Mouse (Mus musculus) MEL (cell line): Measurements from ENCODE around the gene Tppp3. TPM values are rescaled to one million over a fixed set of nuclear protein-coding genes. Genes with fewer than 3 reads are reported as not detected.

ENCODE experiments used
- DNase-seq: peaks from one replicate; pipeline ENCODE4 v3.0.0; 2011; ENCODE audit warnings: low read depth, low spot score
- H3K27ac ChIP-seq: 2 replicates; pipeline ENCODE4 v1.5.1; 2012; ENCODE audit warnings: low read depth, mild to moderate bottlenecking, control low read depth, low read length, moderate library complexity; ENCODE audit not compliant: control insufficient read depth
- H3K27me3 ChIP-seq, 2 experiments: fragments of 150-350 bp in 1 of 2; sonication (generic) in 1 of 2; 2 replicates each; pipeline ENCODE4 v1.6.1; 2012; ENCODE audit warnings: low read length in 2 of 2, mild to moderate bottlenecking in 2 of 2, improper control_type of control experiment in 1 of 2, moderate library complexity in 1 of 2; ENCODE audit not compliant: insufficient read depth in 2 of 2, control insufficient read depth in 1 of 2
- H3K36me3 ChIP-seq, 2 experiments: 2 replicates each; pipeline ENCODE4 v1.6.1; 2012 to 2014; ENCODE audit warnings: low read length in 2 of 2, improper control_type of control experiment in 1 of 2, inconsistent platforms in 1 of 2, mild to moderate bottlenecking in 1 of 2; ENCODE audit not compliant: insufficient read depth in 2 of 2, control insufficient read depth in 1 of 2
- H3K4me1 ChIP-seq, 2 experiments: fragments of 150-350 bp in 1 of 2; sonication (generic) in 1 of 2; 2 replicates each; pipeline ENCODE4 v1.6.1; 2012; ENCODE audit warnings: low read length in 2 of 2, improper control_type of control experiment in 1 of 2, mild to moderate bottlenecking in 1 of 2; ENCODE audit not compliant: insufficient read depth in 2 of 2, control insufficient read depth in 1 of 2
- H3K4me3 ChIP-seq, 2 experiments: fragments of 150-350 bp in 1 of 2; sonication (generic) in 1 of 2; 2 replicates each; pipeline ENCODE4 v1.5.1; 2012; ENCODE audit warnings: low read depth in 2 of 2, low read length in 2 of 2, mild to moderate bottlenecking in 2 of 2, moderate library complexity in 2 of 2, control low read depth in 1 of 2, improper control_type of control experiment in 1 of 2; ENCODE audit not compliant: control insufficient read depth in 1 of 2, insufficient read depth in 1 of 2
- H3K79me2 ChIP-seq: 2 replicates; pipeline ENCODE4 v1.6.1; 2012; ENCODE audit warnings: mild to moderate bottlenecking, low read length, moderate library complexity; ENCODE audit not compliant: control insufficient read depth, poor library complexity, insufficient read depth
- H3K9ac ChIP-seq: 2 replicates; pipeline ENCODE4 v1.6.1; 2012; ENCODE audit warnings: low read depth, mild to moderate bottlenecking, control low read depth, low read length, moderate library complexity; ENCODE audit not compliant: control insufficient read depth, poor library complexity, severe bottlenecking
- H3K9me3 ChIP-seq: fragments of 150-350 bp; sonication (generic); replicated peaks from 2 replicates; pipeline ENCODE4 v1.6.1; 2012; ENCODE audit warnings: mild to moderate bottlenecking, low read length, improper control_type of control experiment, moderate library complexity; ENCODE audit not compliant: insufficient read depth
- CHD2 ChIP-seq: IDR thresholded peaks from 2 replicates; pipeline ENCODE4 v1.6.1; 2011; ENCODE audit warnings: low read length, improper control_type of control experiment
- CTCF ChIP-seq, 3 experiments: IDR thresholded peaks in 2 of 3; conservative IDR thresholded peaks in 1 of 3; 2 replicates each; pipeline ENCODE4 v1.5.1; 2011 to 2012; ENCODE audit warnings: low read length in 3 of 3, low read depth in 2 of 3, mild to moderate bottlenecking in 2 of 3, improper control_type of control experiment in 1 of 3, inconsistent platforms in 1 of 3, mixed read lengths in 1 of 3, moderate library complexity in 1 of 3; ENCODE audit not compliant: control insufficient read depth in 1 of 3, insufficient read depth in 1 of 3, poor library complexity in 1 of 3, severe bottlenecking in 1 of 3
- E2F4 ChIP-seq: IDR thresholded peaks from 2 replicates; pipeline ENCODE4 v1.6.1; 2011; ENCODE audit warnings: low read depth, low read length, improper control_type of control experiment, borderline replicate concordance
- ELF1 ChIP-seq: IDR thresholded peaks from 2 replicates; pipeline ENCODE4 v1.6.1; 2014; ENCODE audit warnings: low read depth, mild to moderate bottlenecking, inconsistent platforms, low read length, improper control_type of control experiment, moderate library complexity
- EP300 ChIP-seq, 2 experiments: IDR thresholded peaks; 2 replicates each; pipeline ENCODE4 v1.6.1; 2011; ENCODE audit warnings: improper control_type of control experiment in 2 of 2, low read length in 2 of 2, low read depth in 1 of 2, mild to moderate bottlenecking in 1 of 2
- HCFC1 ChIP-seq: IDR thresholded peaks from 2 replicates; pipeline ENCODE4 v1.6.1; 2012; ENCODE audit warnings: low read depth, mild to moderate bottlenecking, inconsistent platforms, low read length, improper control_type of control experiment, moderate library complexity
- KAT2A ChIP-seq: conservative IDR thresholded peaks from 2 replicates; pipeline ENCODE4 v1.6.1; 2012; ENCODE audit warnings: low read depth, low read length, improper control_type of control experiment, inconsistent platforms
- MAFK ChIP-seq: IDR thresholded peaks from 2 replicates; pipeline ENCODE4 v1.6.1; 2011; ENCODE audit warnings: low read depth, mild to moderate bottlenecking, low read length, improper control_type of control experiment, borderline replicate concordance
- MAX ChIP-seq: IDR thresholded peaks from 2 replicates; pipeline ENCODE4 v1.6.1; 2011; ENCODE audit warnings: low read length, improper control_type of control experiment
- MAZ ChIP-seq: IDR thresholded peaks from 2 replicates; pipeline ENCODE4 v1.6.1; 2012; ENCODE audit warnings: low read depth, mild to moderate bottlenecking, inconsistent platforms, low read length, improper control_type of control experiment
- MEF2A ChIP-seq: IDR thresholded peaks from 2 replicates; pipeline ENCODE4 v1.6.1; 2014; ENCODE audit warnings: low read depth, mild to moderate bottlenecking, inconsistent platforms, low read length, improper control_type of control experiment; ENCODE audit not compliant: poor library complexity, insufficient replicate concordance, severe bottlenecking; ENCODE audit errors: extremely low read depth
- POLR2AphosphoS2 ChIP-seq: IDR thresholded peaks from 2 replicates; pipeline ENCODE4 v1.6.1; 2011; ENCODE audit warnings: low read length, improper control_type of control experiment
- RCOR1 ChIP-seq: IDR thresholded peaks from 2 replicates; pipeline ENCODE4 v1.6.1; 2012; ENCODE audit warnings: low read depth, mild to moderate bottlenecking, inconsistent platforms, low read length, improper control_type of control experiment
- SIN3A ChIP-seq: IDR thresholded peaks from 2 replicates; pipeline ENCODE4 v1.6.1; 2012; ENCODE audit warnings: low read length, improper control_type of control experiment, inconsistent platforms
- TBP ChIP-seq: IDR thresholded peaks from 2 replicates; pipeline ENCODE4 v1.8.0; 2011; ENCODE audit warnings: low read depth, low read length, improper control_type of control experiment
- polyA plus RNA-seq, 2 experiments: library from polyadenylated mRNA; stranded (reverse) in 1 of 2; unstranded in 1 of 2; fragments of >175 nt in 1 of 2; fragments of >200 nt in 1 of 2; gene quantifications; 2 replicates each; pipeline versions ENCODE4 v1.2.1 to v1.2.4; 2012; ENCODE audit warnings: low replicate concordance in 2 of 2, low read depth in 1 of 2; ENCODE audit not compliant: insufficient read length in 2 of 2, insufficient read depth in 1 of 2, missing spikeins in 1 of 2
- total RNA-seq: library from RNA; depleted of rRNA; stranded (reverse); fragments of 300-350 nt; gene quantifications from 2 replicates; pipeline ENCODE4 v1.2.3, GENCODE M21; 2012

The Tppp3 gene
- total and polyA plus RNA-seq, 3 experiments, result 0.81 to 1.7 TPM; not detected in 1

DNA sequence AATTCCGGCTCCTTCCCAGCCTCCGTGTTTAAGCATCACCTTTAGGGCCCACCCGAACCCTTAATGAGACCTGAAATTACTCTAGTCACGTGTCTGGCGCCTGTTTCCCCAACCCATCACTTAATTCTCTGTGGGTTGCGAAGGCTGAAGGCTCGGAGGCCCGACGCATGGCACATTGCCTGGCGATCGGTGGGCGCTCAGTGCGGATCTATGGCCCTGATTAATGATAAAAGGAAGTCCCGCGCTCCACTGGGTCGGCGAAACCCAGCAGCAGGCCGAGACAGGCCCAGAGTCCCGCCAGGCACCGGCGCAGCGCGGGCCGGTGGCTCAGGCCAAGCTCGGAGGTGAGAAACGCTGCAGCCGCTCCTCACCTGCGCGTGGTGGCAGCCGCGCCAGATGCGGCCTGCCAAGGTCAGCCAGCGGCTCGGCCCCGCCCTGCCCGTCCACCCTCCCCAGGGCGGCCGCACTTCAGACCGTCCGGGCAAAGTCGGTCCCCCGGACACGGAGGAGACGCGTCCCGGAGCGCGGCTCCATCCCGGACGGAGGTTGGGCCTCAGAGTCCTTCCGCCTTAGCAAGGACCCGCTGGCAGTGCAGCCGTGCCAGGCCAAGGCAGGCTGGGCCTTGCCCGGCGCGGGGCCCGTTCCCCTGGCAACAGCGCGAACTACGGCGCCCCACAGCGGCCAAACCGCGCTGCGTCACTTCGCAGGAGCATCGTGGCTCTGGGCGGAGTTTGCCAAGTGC lies 25.3 kb upstream of the Tppp3 start, which contains the start of gene Zdhhc1 (continued):
- no peak for TF ChIP-seq MAFK
- TF ChIP-seq RCOR1, result no peak
- peak; percentile 92 for TF ChIP-seq SIN3A

DNA sequence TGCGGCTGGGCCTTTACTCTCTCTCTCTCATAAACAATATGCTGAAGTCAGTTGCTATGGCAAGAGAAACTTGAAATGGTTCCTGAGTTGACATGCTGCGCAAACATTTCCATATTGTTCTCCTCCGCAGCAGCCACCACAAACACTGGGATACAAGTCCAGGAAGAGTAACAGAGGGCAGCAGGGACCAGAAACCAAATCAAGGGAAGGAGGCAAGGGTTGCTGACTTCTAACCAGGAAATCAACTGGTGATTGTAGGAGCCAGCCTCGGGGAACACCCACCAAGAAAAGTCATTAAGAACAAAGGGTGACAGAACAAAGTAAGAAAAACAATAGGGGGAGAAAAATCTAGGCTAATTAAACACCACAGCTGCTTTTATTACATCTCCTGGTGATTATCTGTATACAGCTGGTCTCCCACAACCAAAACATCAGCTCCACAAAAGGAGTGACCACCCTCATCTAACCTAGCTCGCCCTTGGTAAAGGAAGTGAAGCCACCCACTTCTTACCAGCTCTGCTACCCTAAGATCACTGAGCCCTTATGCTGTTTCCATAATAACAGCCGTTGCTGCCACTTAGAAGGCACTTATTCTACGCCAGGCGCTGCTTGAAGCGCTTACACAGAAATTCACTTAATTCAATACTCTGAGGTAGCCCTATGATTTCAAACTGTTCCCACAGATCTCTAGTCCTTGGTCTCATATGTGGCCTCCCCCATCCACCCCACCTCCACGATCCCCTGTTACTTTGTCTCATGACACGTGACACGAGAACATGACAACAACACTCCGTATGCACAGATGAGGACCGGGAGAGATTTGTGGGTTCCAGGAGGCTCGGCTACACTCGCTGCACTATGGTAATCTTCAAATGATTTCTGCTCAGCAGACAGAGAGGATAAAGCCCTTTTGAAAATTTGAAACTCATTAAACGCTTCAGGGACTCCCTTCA lies 24.3 kb upstream of the Tppp3 start:
- H3K36me3 ChIP-seq, result peaks cover 0 to 12% of the 10 kb centered on the region in 2 experiments; a peak in 2 of 4 replicates
- H3K9ac ChIP-seq, result peak overlapping the region; percentile 92
- H3K9me3 ChIP-seq, result no peaks in the 10 kb centered on the region
- no peaks in the 10 kb centered on the region for H3K27me3 ChIP-seq
- DNase-seq, result no peak
- peaks cover 4 to 20% of the 10 kb centered on the region in 2 experiments for H3K4me1 ChIP-seq
- H3K4me3 ChIP-seq, result peak overlapping the region; percentile 82 to 93
- peaks cover 4% of the 10 kb centered on the region for H3K79me2 ChIP-seq
- no peak overlapping the region for H3K27ac ChIP-seq
- TF ChIP-seq CHD2 (no peak), POLR2AphosphoS2 (no peak), HCFC1 (no peak), MEF2A (no peak), MAZ (no peak), TBP (no peak), MAFK (no peak), EP300 (IDR thresholded peaks at IDR 0.05; ENCODE audit: low read depth in 1 of 2, low read length in 2 of 2) (no peak), MAX (no peak), RCOR1 (no peak), ELF1 (no peak)

DNA sequence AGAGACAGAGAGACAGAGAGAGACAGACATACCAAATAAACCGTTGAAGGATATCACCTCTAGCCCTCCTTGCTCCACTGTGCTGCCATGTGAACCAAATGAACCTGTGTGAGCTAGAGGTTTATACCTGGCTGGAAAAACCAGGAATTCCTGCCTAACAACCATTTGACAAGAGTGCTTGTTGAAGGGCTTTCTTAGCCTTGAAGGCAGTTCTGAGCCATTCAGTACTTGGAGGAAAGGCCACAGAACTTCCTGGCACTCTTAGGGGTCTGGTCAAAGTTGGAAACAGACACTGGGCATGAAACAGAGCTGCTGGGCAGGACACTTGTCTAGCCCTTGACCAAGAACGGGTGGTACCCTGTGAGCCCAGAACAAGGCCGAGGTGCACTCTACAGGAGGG lies 23.2 kb upstream of the Tppp3 start:
- peaks cover 4 to 20% of the 10 kb centered on the region in 2 experiments for H3K4me1 ChIP-seq
- peaks cover 0 to 10% of the 10 kb centered on the region in 2 experiments; a peak in 2 of 4 replicates for H3K36me3 ChIP-seq
- H3K79me2 ChIP-seq, result peaks cover 4% of the 10 kb centered on the region
- no peaks in the 10 kb centered on the region for H3K9me3 ChIP-seq
- TF ChIP-seq E2F4, result no peak
- TF ChIP-seq CTCF (IDR thresholded peaks at IDR 0.05 in 2 of 3, conservative IDR thresholded peaks at IDR 0.05 in 1 of 3; ENCODE audit: control insufficient read depth in 1 of 3, insufficient read depth in 1 of 3, low read depth in 2 of 3, low read length in 3 of 3, poor library complexity in 1 of 3, severe bottlenecking in 1 of 3), result no peak
- no peak for TF ChIP-seq KAT2A
- no peaks in the 10 kb centered on the region for H3K27me3 ChIP-seq
- no peak overlapping the region for H3K9ac ChIP-seq
- no peak for DNase-seq
- no peak overlapping the region for H3K27ac ChIP-seq
- H3K4me3 ChIP-seq, result no peak overlapping the region
